ENCODE assay signal across 34 mouse cellular contexts in the genomic region with DNA sequence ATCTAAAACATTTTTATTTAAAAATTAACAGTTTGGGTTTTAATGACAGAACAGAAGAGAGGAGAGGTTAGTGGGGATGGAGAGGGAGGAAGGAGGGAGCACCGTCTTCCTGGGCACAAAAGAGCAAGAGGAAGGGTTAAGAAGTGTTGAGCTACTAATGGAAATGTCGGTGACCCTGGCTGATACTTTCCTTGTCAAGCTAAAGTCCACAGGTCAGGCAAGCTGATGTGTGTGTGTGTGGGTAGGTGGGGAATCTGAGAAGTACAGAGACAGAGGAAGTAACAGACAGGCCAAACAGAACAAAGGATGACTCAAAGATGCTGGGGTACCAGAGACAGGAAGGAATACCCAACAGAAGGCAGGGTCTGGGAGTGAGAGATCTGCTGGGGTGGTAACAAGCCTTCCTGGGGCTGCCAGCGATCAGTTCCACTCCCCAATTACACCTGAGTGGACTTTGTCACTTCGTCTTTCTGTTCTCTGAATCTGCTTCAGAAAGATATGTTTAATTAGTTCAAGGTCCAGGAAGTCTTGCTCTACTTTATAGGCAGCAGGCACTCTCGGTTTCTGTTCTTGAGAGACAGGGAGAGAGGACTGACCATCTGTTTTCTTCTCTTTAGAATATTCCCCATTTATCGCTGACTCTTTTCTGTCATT. TPM values are rescaled to one million over a fixed set of nuclear protein-coding genes. Genes with fewer than 3 reads are reported as not detected.
DNase-seq lines count a peak whose midpoint lies in the region; ATAC-seq and TF ChIP-seq lines count a peak whose summit lies in the region.
"Had no signal": no experiment of that assay in that cellular context is flagged by ENCODE, and none has a peak within 500 bp of the region (broad histone marks: within the 10 kb centered on the region; RNA-seq: fewer than 3 reads in every experiment).

A gene (plus strand): TSS at position 567 of the 654 bp plus-strand sequence.

- no peak for TF ChIP-seq POLR2A in lung, adult 2 months (IDR thresholded peaks at IDR 0.05; ENCODE audit: borderline replicate concordance, extremely low read depth, low read depth, low read length)

- WGBS in large intestine, adult 2 months: 28% methylated on average over 6 of the region's 6 CpGs
- 54% methylated on average over 6 of the region's 6 CpGs for WGBS in stomach, embryonic 16.5 days
- WGBS in hindbrain, embryonic 14.5 days: 77% methylated on average over 6 of the region's 6 CpGs
- 69% methylated on average over 6 of the region's 6 CpGs for WGBS in lung, adult 2 months

- ATAC-seq in stomach, embryonic 16.5 days (ENCODE audit: insufficient read depth, low FRiP score): no peak
- no peak for ATAC-seq in hindbrain, embryonic 14.5 days (ENCODE audit: low FRiP score)
- ATAC-seq: activated CD4-positive, CD25-positive, alpha-beta regulatory T cell, adult 4 months; forebrain, embryonic 16.5 days had no signal

- no peak within 1 kb of the TSS for H3K4me2 ChIP-seq in stomach, embryonic 16.5 days (ENCODE audit: low read depth, low read length)
- no peak within 1 kb of the TSS for H3K4me2 ChIP-seq in hindbrain, embryonic 14.5 days (replicated peaks)
- H3K4me2 ChIP-seq: embryonic facial prominence, embryonic 13.5 days; forebrain, embryonic 12.5 days; heart, embryonic 12.5 days; heart, embryonic 15.5 days; hindbrain, embryonic 15.5 days had no signal

- intact Hi-C loops in heart, postnatal 36 days (cut with DNase I): loop anchor here (5.0 kb wide), 2 partner anchors 75 to 150 kb away; a partner anchor contains a TSS

- peak; percentile 60 for DNase-seq in heart, adult 11 months
- DNase-seq in heart, postnatal 36 days: no peak
- no peak for DNase-seq in large intestine, adult 2 months (ENCODE audit: low read depth, low spot score)
- no peak for DNase-seq in hindbrain, embryonic 14.5 days (ENCODE audit: low spot score)
- no peak for DNase-seq in spleen, postnatal 4 days (ENCODE audit: low spot score in 2 of 2)
- DNase-seq in lung, adult 2 months: no peak
- no peak for DNase-seq in kidney, adult 18-20 months
- DNase-seq: adrenal gland, adult 8-10 months; adrenal gland, postnatal 25 days; cerebellum, adult 11-12 months; cerebellum, adult 8-10 months; cerebellum, postnatal 10 days; cerebellum, postnatal 36 days; embryo, embryonic 11 days; gastrocnemius, postnatal 10 days; heart, adult 18-20 months; heart, postnatal 10 days; heart, postnatal 4 days had no signal

- no peak within 1 kb of the TSS for H3K4me3 ChIP-seq in stomach, embryonic 16.5 days (replicated peaks; ENCODE audit: low read length)
- H3K4me3 ChIP-seq in hindbrain, embryonic 14.5 days (replicated peaks; ENCODE audit: low read length): no peak within 1 kb of the TSS
- no peak within 1 kb of the TSS for H3K4me3 ChIP-seq in lung, adult 2 months (replicated peaks; ENCODE audit: extremely low read depth, low read depth, low read length)
- H3K4me3 ChIP-seq: embryonic facial prominence, embryonic 10.5 days; embryonic facial prominence, embryonic 13.5 days; erythroblast, embryonic 14.5 days; forebrain, embryonic 12.5 days; heart, embryonic 12.5 days; heart, embryonic 15.5 days; hindbrain, embryonic 15.5 days had no signal

- H3K27ac ChIP-seq in stomach, embryonic 16.5 days (ENCODE audit: low read length): peak within 1 kb of the TSS; percentile 50
- no peak within 1 kb of the TSS for H3K27ac ChIP-seq in hindbrain, embryonic 14.5 days
- H3K27ac ChIP-seq: embryonic facial prominence, embryonic 10.5 days; embryonic facial prominence, embryonic 13.5 days; forebrain, embryonic 12.5 days; heart, embryonic 15.5 days; hindbrain, embryonic 15.5 days had no signal

- TF ChIP-seq CTCF in lung, adult 2 months (IDR thresholded peaks at IDR 0.05; ENCODE audit: insufficient read depth, low read length): no peak

- no peaks in the 10 kb centered on the region for H3K9me3 ChIP-seq in stomach, embryonic 16.5 days (replicated peaks; ENCODE audit: control insufficient read depth, low read length)
- no peaks in the 10 kb centered on the region for H3K9me3 ChIP-seq in hindbrain, embryonic 14.5 days (ENCODE audit: control insufficient read depth, low read length)
- H3K9me3 ChIP-seq: embryonic facial prominence, embryonic 10.5 days; embryonic facial prominence, embryonic 13.5 days; forebrain, embryonic 12.5 days; heart, embryonic 12.5 days; heart, embryonic 15.5 days; hindbrain, embryonic 15.5 days had no signal

- H3K27me3 ChIP-seq in stomach, embryonic 16.5 days (ENCODE audit: control insufficient read depth, insufficient read depth, low read length): no peaks in the 10 kb centered on the region
- no peaks in the 10 kb centered on the region for H3K27me3 ChIP-seq in hindbrain, embryonic 14.5 days (ENCODE audit: control insufficient read depth, insufficient read depth, low read length)
- H3K27me3 ChIP-seq: forebrain, embryonic 12.5 days; heart, embryonic 15.5 days; hindbrain, embryonic 15.5 days had no signal

- H3K4me1 ChIP-seq in stomach, embryonic 16.5 days (ENCODE audit: control insufficient read depth, insufficient read depth, low read length): no peaks in the 10 kb centered on the region
- H3K4me1 ChIP-seq in hindbrain, embryonic 14.5 days (replicated peaks; ENCODE audit: control insufficient read depth, insufficient read depth, low read length): no peaks in the 10 kb centered on the region
- no peaks in the 10 kb centered on the region for H3K4me1 ChIP-seq in lung, adult 2 months (ENCODE audit: control insufficient read depth, insufficient read depth, low read length)
- H3K4me1 ChIP-seq: embryonic facial prominence, embryonic 10.5 days; embryonic facial prominence, embryonic 13.5 days; forebrain, embryonic 12.5 days; heart, embryonic 12.5 days; heart, embryonic 15.5 days; hindbrain, embryonic 15.5 days had no signal

- H3K36me3 ChIP-seq in stomach, embryonic 16.5 days (ENCODE audit: control insufficient read depth, insufficient read depth, low read length): no peaks in the 10 kb centered on the region
- no peaks in the 10 kb centered on the region for H3K36me3 ChIP-seq in hindbrain, embryonic 14.5 days (replicated peaks; ENCODE audit: control insufficient read depth, insufficient read depth)
- H3K36me3 ChIP-seq: embryonic facial prominence, embryonic 10.5 days; embryonic facial prominence, embryonic 13.5 days; forebrain, embryonic 12.5 days; heart, embryonic 12.5 days; heart, embryonic 15.5 days; hindbrain, embryonic 15.5 days had no signal

- no peak within 1 kb of the TSS for H3K9ac ChIP-seq in stomach, embryonic 16.5 days (ENCODE audit: low read length)
- no peak within 1 kb of the TSS for H3K9ac ChIP-seq in hindbrain, embryonic 14.5 days
- H3K9ac ChIP-seq: embryonic facial prominence, embryonic 13.5 days; forebrain, embryonic 12.5 days; heart, embryonic 12.5 days; heart, embryonic 15.5 days; hindbrain, embryonic 15.5 days had no signal

RNA-seq across cellular contexts. Expression of the gene that starts here (rescaled TPM):
- total RNA-seq in heart, postnatal 36 days (2021): not detected
- polyA plus RNA-seq in large intestine, adult 2 months (2012; rRNA removed): 45.9 and 70.6 TPM in 2 replicates
- polyA plus RNA-seq in stomach, embryonic 16.5 days (2015; fragmentation: Nextera tagmentation; extraction: Ambion mirVana): 5.3 and 6.3 TPM in 2 replicates
- polyA plus RNA-seq in hindbrain, embryonic 14.5 days (2014; fragmentation: Nextera tagmentation; extraction: Ambion mirVana): not detected in 2 replicates
- 0.10 TPM in 1 of 2 replicates, not detected in the other for polyA plus RNA-seq in lung, adult 2 months (2012; rRNA removed)
- total RNA-seq: adrenal gland, adult 8-10 months; adrenal gland, postnatal 25 days; ES-E14; gastrocnemius, adult 18-20 months; gastrocnemius, postnatal 10 days; gastrocnemius, postnatal 4 days; heart, adult 18-20 months; heart, postnatal 10 days; heart, postnatal 4 days had no signal
- polyA plus RNA-seq: activated CD4-positive, CD25-positive, alpha-beta regulatory T cell, adult 4 months; brain, embryonic 14.5 days; cortical plate, adult 2 months; embryonic facial prominence, embryonic 10.5 days; embryonic facial prominence, embryonic 13.5 days; erythroblast, embryonic 14.5 days; forebrain, embryonic 12.5 days; forebrain, embryonic 16.5 days; heart, embryonic 12.5 days; heart, embryonic 15.5 days; hindbrain, embryonic 11.5 days; hindbrain, embryonic 15.5 days had no signal
